Mouse (Mus musculus) cerebellum, adult 9-10 months (tissue): ENCODE measurements at regions not wholly inside any gene's neighbourhood (a gene's known extent, or its start where the extent isn't known, plus 50 kb on each side); places are given as distances from the start of the nearest gene placed in this dataset.

Experiments
- DNase-seq: peaks from one replicate; pipeline ENCODE4 v3.0.0; 2022

DNA sequence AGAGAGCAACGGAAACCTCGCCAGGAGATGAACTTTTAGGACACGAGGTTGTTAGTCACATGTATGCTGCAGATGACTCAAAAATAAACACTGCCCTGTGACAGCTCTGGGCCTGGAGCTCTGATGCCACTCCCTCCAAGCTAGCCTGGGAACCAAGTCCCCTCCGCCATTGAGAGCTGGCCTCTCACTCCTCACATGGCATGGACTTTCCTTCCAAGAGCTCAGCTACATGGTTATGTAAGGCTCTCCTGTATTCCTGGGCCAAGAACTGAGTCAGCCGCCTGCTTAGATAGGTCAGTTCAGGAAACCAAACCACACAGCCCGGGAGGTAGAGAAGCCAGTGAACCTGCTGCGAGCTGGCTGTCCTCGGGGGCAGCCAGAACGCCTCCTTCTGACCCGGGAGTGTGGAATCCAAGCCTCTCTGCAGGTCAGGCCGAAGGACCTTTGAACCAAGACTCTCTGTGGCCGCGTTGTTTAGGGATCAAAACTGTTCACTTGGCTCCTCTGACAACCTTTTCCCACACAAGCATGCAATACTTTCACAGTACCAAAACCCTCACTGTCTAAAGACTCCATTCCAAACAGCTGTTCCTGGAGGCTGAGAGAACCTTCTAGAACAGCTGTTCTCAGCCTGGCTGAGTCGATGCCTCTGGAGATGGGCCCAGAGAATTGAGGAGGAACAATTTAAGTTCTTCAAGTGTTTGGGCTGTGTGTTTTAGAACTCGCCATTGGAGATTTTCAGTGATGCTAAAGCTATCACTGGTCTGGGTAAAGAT is 422.8 kb upstream of the Jarid2 start:
- DNase-seq: peak; percentile 98

DNA sequence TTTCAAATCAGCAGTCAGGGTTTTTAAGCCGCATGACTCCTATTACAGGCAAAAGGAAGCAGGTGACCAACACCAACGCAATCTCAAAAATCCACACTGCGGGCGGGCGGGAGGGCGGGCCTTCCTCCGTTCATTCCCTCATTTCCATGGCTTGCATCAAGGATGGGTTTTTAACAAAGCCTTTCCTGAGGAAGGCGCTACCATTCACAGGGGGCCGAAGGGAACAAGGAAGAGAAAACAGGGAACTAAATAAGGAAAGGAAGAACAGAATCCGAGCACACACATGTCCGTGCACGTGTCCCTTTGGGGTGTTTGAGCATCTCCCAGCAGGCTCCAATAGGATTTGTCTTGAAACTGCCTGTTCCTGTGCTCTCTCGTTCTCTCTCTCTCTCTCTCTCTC is 421.0 kb upstream of the Jarid2 start:
- DNase-seq: no peak

GRCm38 (mm10) chr13:44312237-44312636 is 417.0 kb upstream of the Jarid2 start:
- DNase-seq: no peak

- DNase-seq: no peak
Observed at GRCm38 (mm10) chr13:44316747-44317446, 412.4 kb upstream of the Jarid2 start.

- no peak for DNase-seq
Observed at GRCm38 (mm10) chr13:44317596-44317995, 411.7 kb upstream of the Jarid2 start.

- no peak for DNase-seq
Observed at GRCm38 (mm10) chr13:44319101-44319500, 410.2 kb upstream of the Jarid2 start.

GRCm38 (mm10) chr13:44319511-44319910 is 409.8 kb upstream of the Jarid2 start:
- no peak for DNase-seq

DNA sequence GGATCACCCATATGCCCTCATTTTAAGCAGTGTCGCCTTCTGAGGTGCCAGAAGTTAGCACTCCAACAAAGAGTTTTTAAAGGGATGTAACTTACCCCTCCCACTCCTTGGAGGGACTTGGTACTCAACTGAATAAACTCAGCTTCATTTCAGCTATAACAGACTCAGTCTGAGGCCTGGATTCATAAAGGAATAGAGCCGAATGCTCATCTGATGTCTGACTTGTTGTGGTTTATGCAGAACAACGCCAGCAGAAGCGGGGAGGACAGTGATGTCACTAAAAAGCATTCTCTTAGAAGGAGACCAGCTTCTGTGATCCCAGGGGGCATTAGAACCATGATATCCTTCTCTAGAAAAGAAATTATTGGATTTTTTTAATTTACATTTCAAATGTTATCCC is 409.0 kb upstream of the Jarid2 start:
- no peak for DNase-seq

DNA sequence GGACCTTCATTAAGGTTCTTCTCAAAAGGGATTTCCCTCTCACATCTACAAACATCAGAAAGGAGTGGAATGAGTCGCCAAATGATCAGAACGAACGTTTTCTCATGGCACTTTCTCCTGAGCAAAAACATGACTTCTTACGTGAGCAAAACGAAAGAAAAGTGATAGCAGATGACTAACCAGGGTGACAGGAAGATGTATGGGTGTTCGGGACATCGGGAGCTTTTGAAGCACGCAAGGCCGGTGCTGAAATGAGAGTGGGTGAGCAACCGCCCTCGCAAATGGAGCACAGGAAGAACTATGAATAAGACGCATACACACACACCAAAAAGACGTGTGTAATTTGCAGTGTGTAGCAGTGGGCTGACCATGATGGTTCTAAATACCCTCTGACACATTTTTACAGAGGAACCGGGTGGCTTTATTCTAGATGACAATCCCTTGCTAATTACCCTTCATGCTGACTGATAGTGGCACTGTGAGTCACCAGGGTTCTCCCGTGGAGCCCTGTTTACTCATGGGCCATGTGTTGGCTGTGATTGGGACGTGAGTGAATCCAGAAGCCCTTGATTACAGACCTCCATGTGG is 408.2 kb upstream of the Jarid2 start:
- DNase-seq: no peak

DNA sequence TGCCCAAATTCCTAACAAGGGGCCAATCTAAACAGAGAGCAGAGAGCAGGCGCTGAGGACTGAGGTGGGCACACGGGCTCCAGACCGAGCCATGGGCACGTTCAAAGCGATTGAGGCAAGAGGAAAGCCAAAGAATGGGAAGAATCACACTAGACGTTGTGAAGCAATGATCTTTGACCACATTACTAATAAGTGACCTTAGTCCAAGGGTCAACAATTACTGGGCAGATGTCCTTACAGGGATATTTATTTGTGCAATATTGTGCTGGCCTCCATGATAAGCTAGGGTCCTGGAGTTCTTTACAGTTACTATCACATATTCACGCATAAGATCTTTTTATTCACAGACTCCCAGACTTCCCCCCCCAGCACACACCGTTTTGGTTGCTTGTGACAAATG is 400.9 kb upstream of the Jarid2 start:
- DNase-seq: no peak

DNA sequence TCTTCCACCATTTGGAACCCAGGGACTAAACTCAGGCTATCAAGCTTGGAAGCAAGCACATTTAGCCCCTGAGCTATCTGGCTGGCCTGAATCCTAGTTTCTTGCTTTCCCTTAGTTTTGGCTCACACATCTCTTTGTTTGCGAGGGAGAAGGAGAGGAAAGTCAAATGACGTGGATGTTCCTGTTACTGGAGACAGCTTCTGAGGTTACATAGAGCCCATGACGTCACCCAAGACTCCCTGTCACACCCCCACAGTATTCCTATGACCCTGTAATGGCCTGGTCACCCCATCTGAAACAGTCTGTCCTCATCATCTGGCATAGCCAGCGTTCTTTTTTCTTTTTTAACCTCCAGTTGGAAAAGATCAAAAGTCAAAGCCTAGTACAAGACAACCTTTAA is 400.1 kb upstream of the Jarid2 start:
- no peak for DNase-seq

DNA sequence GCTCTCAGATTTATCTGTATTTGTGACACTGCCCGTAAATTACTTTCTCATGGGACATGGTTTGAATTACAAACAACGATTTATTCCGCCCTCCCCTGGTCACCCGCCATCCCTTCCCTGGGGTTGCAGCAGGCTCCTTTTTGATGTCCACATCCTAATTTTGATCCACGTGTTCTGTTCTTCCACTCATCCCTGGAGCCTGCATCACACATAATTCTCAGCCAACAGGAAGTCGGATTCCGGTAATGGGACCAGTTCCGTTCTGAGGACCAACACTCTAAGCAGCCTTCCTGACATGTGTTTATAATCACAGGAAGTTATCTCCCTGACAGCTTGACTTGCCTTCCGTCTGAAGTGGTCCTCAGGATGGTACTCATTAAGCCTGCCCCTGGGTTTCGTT is 399.6 kb upstream of the Jarid2 start:
- no peak for DNase-seq

DNA sequence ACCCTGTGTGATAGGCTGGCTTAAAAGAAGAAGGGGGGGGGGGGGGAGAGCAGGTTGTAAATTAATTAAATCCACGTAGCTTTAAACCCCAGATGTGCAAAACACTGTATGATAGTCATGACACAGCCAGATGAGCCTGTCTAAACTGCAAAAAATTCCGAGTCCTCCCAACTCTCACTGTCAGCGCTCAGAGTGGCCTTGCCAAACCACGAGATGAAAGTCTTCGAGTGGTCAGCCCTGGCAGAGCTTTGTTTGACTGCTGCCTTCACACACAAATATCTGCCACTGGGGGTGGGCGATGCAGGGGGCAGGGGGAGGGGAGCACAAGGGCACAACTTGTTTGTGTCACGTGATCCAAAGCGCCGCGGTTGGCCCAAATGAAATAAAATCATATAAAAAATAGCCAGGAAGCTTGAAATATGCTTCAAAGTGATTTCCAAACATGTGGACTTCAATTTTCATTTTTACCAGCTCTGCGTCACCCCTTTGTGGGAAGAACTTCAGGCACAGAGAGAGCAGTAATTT is 396.5 kb upstream of the Jarid2 start:
- DNase-seq: no peak

- DNase-seq: no peak
Observed at GRCm38 (mm10) chr13:44339061-44339741, 390.1 kb upstream of the Jarid2 start.

- DNase-seq: no peak
Observed at GRCm38 (mm10) chr13:44345094-44345493, 384.2 kb upstream of the Jarid2 start.

DNA sequence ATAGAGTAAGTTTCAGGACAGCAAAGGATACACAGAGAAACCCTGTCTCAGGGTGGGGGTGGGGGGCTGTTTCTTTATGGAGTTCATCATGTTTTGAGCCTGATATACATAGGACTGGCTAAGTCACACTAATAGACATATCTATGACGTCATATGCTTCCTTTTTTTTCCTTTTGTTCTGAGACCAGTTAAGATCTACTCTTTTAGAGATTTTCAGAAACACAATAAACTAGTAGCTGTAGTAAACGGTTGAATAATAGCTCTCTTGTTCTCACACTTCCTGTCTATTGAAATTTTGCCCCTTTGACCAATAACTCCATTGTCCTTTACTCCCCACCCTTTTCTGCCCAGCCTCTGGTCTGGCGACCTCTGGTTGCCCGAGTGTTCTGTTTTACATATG is 382.6 kb upstream of the Jarid2 start:
- no peak for DNase-seq

- DNase-seq: no peak
Observed at GRCm38 (mm10) chr13:44347662-44348061, 381.6 kb upstream of the Jarid2 start.

DNA sequence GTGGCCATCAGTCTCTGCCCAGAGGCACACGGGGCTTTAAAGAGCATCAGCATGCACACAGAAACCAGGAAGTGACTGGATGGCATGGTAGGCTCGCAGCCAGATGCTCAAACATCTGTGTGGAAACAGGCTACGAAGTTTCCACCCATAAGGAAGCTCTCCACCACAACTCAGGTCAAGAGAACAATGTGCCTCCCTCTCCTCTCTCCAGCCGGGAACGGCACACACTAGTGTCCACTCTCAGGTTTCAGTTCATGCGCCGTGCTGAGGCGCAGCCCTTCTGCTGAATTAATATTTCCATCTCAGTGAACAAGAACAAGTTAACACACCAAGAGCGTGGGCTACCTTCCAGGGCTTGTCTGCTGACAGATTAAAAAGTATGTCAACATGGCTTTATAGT is 375.4 kb upstream of the Jarid2 start:
- DNase-seq: peak; percentile 64

GRCm38 (mm10) chr13:44355771-44356221 is 373.5 kb upstream of the Jarid2 start:
- no peak for DNase-seq

GRCm38 (mm10) chr13:44356981-44357380 is 372.3 kb upstream of the Jarid2 start:
- no peak for DNase-seq

GRCm38 (mm10) chr13:44359344-44359743 is 369.9 kb upstream of the Jarid2 start:
- no peak for DNase-seq

DNA sequence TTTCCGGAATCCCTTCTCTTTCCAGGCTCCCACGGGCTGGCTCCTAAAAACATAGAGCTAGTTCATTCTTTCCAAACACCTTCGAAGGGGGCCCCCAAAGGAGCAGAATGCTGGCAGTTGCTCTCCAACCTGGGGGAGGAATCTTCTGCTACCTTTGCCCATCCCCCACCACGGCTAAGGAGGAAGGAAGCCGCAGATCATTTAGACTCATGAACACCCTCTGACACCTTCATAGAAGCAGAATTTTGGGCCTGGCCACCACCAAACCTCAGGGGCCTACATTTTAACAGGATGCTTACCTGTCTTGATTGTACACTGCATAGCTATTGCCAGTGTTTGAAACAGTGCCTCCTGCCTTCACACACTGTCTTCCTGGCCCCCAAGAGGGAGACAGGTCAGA is 369.3 kb upstream of the Jarid2 start:
- no peak for DNase-seq

DNA sequence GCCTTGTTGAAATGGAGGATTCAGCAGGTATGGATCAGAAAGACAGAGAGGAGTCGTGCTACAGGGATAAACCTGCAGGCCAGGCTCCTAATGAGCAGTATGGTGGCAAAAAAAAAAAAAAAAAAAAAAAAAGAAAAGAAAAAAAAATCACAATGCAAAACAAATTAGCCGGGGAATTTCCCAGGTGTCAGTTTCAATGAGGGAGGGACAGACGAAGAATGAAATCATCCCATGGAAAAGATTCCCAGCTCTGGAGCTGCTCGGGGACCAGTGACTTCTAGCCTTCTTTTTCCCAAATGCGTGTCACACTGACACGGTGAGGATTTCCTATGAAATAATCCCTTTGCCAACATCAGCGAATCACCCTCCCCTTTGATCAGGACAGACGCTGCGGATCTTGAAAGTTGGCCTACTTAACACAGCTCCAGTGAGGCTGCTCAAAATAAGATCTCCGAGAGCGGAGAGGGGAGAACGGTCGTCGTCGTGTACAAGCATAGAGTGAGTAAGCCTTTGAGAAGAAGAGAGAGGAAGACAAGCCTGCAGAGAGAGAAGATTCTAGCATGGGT is 368.5 kb upstream of the Jarid2 start:
- DNase-seq: no peak
